Mouse (Mus musculus): ENCODE data around the gene Capn13. TPM values are rescaled to one million over a fixed set of nuclear protein-coding genes. Genes with fewer than 3 reads are reported as not detected.
"Not testable (repeated sequence)": the region's sequence is repeated elsewhere in the genome, so short reads cannot be mapped to it uniquely, and the experiment has no call there.

Capn13 gene
- polyA plus RNA-seq, 1 experiment from 2014 or later = 5.9 TPM

GRCm38 (mm10) chr17:73293237-73293636 is 107.4 kb downstream of the Capn13 start:
- DNase-seq (ENCODE audit: low spot score) = no peak
- TF ChIP-seq CTCF (IDR thresholded peaks at IDR 0.05; ENCODE audit: low read depth) (no peak), EP300 (optimal IDR thresholded peaks at IDR 0.05) (no peak)
- no peaks in the 10 kb centered on the region; the same call in 1 of the 2 replicates for H3K27me3 ChIP-seq (ENCODE audit: control insufficient read depth, insufficient read depth, low read length)
- no peaks in the 10 kb centered on the region; the same call in 1 of the 2 replicates for H3K4me1 ChIP-seq (replicated peaks; ENCODE audit: control insufficient read depth, insufficient read depth)
- no peaks in the 10 kb centered on the region for H3K36me3 ChIP-seq (ENCODE audit: control insufficient read depth, insufficient read depth, low read length)
- H3K4me3 ChIP-seq (ENCODE audit: low read depth, low read length) = no peak overlapping the region
- no peak overlapping the region for H3K9ac ChIP-seq (ENCODE audit: low read length)
- 55% methylated on average over 3 of the region's 3 CpGs for WGBS
- H3K27ac ChIP-seq (replicated peaks) = no peak overlapping the region
- H3K9me3 ChIP-seq (ENCODE audit: control insufficient read depth, low read length) = no peaks in the 10 kb centered on the region
- no peak overlapping the region for H3K4me2 ChIP-seq (replicated peaks; ENCODE audit: low read depth)
- ATAC-seq (ENCODE audit: low FRiP score, low TSS enrichment) = no peak

- H3K4me1 ChIP-seq (replicated peaks; ENCODE audit: control insufficient read depth, insufficient read depth) = no peaks in the 10 kb centered on the region
- TF ChIP-seq EP300 (optimal IDR thresholded peaks at IDR 0.05) = no peak
- TF ChIP-seq CTCF (IDR thresholded peaks at IDR 0.05; ENCODE audit: low read depth) = no peak
- no peaks in the 10 kb centered on the region for H3K27me3 ChIP-seq (ENCODE audit: control insufficient read depth, insufficient read depth, low read length)
- H3K9ac ChIP-seq (ENCODE audit: low read length) = no peak overlapping the region
- no peak for DNase-seq (ENCODE audit: low spot score)
- WGBS = 32% methylated on average over 2 of the region's 2 CpGs
- ATAC-seq (ENCODE audit: low FRiP score, low TSS enrichment) = no peak
- H3K27ac ChIP-seq (replicated peaks) = no peak overlapping the region
- no peak overlapping the region for H3K4me2 ChIP-seq (replicated peaks; ENCODE audit: low read depth)
- H3K36me3 ChIP-seq (ENCODE audit: control insufficient read depth, insufficient read depth, low read length) = no peaks in the 10 kb centered on the region
- no peaks in the 10 kb centered on the region for H3K9me3 ChIP-seq (ENCODE audit: control insufficient read depth, low read length)
- no peak overlapping the region for H3K4me3 ChIP-seq (ENCODE audit: low read depth, low read length)
These were observed 116.4 kb downstream of the Capn13 start for GRCm38 (mm10) chr17:73284301-73284700.

GRCm38 (mm10) chr17:73282702-73283101 is 118.0 kb downstream of the Capn13 start:
- H3K36me3 ChIP-seq (ENCODE audit: control insufficient read depth, insufficient read depth, low read length); H3K4me1 ChIP-seq (replicated peaks; ENCODE audit: control insufficient read depth, insufficient read depth); H3K4me3 ChIP-seq (ENCODE audit: low read depth, low read length); H3K9me3 ChIP-seq (ENCODE audit: control insufficient read depth, low read length); H3K9ac ChIP-seq (ENCODE audit: low read length); DNase-seq (ENCODE audit: low spot score); H3K27ac ChIP-seq (replicated peaks); H3K27me3 ChIP-seq (ENCODE audit: control insufficient read depth, insufficient read depth, low read length); H3K4me2 ChIP-seq (replicated peaks; ENCODE audit: low read depth): not testable (repeated sequence)
- WGBS = 35% methylated on average over 6 of the region's 6 CpGs
- ATAC-seq (ENCODE audit: low FRiP score, low TSS enrichment) = peak; percentile 74

GRCm38 (mm10) chr17:73277770-73278169 is 122.9 kb downstream of the Capn13 start:
- no peaks in the 10 kb centered on the region for H3K9me3 ChIP-seq (ENCODE audit: control insufficient read depth, low read length)
- DNase-seq (ENCODE audit: low spot score) (no peak), ATAC-seq (ENCODE audit: low FRiP score, low TSS enrichment) (no peak)
- H3K9ac ChIP-seq (ENCODE audit: low read length) = no peak overlapping the region
- H3K27me3 ChIP-seq (ENCODE audit: control insufficient read depth, insufficient read depth, low read length) = no peaks in the 10 kb centered on the region
- no peak overlapping the region for H3K4me3 ChIP-seq (ENCODE audit: low read depth, low read length)
- H3K36me3 ChIP-seq (ENCODE audit: control insufficient read depth, insufficient read depth, low read length) = no peaks in the 10 kb centered on the region
- no peak overlapping the region for H3K4me2 ChIP-seq (replicated peaks; ENCODE audit: low read depth)
- no peak for TF ChIP-seq EP300 (optimal IDR thresholded peaks at IDR 0.05)
- peak; percentile 54 for TF ChIP-seq CTCF (IDR thresholded peaks at IDR 0.05; ENCODE audit: low read depth)
- H3K27ac ChIP-seq (replicated peaks) = no peak overlapping the region
- no peaks in the 10 kb centered on the region for H3K4me1 ChIP-seq (replicated peaks; ENCODE audit: control insufficient read depth, insufficient read depth)
- WGBS = 90% methylated on average over 4 of the region's 4 CpGs

- Histone ChIP-seq H3K27ac (replicated peaks) (no peak overlapping the region), H3K4me3 (ENCODE audit: low read depth, low read length) (no peak overlapping the region), H3K4me2 (replicated peaks; ENCODE audit: low read depth) (no peak overlapping the region), H3K27me3 (ENCODE audit: control insufficient read depth, insufficient read depth, low read length) (no peaks in the 10 kb centered on the region), H3K9ac (ENCODE audit: low read length) (no peak overlapping the region), H3K4me1 (replicated peaks; ENCODE audit: control insufficient read depth, insufficient read depth) (no peaks in the 10 kb centered on the region), H3K36me3 (ENCODE audit: control insufficient read depth, insufficient read depth, low read length) (no peaks in the 10 kb centered on the region), H3K9me3 (ENCODE audit: control insufficient read depth, low read length) (no peaks in the 10 kb centered on the region)
- DNase-seq (ENCODE audit: low spot score) (no peak), ATAC-seq (ENCODE audit: low FRiP score, low TSS enrichment) (no peak)
- 70% methylated on average over 10 of the region's 10 CpGs for WGBS
- TF ChIP-seq CTCF (IDR thresholded peaks at IDR 0.05; ENCODE audit: low read depth) (no peak), EP300 (optimal IDR thresholded peaks at IDR 0.05) (no peak)
These were observed 125.6 kb downstream of the Capn13 start for GRCm38 (mm10) chr17:73275066-73275465.

GRCm38 (mm10) chr17:73273809-73274208 is 126.9 kb downstream of the Capn13 start:
- 77% methylated on average over 7 of the region's 7 CpGs for WGBS
- H3K4me1 ChIP-seq (replicated peaks; ENCODE audit: control insufficient read depth, insufficient read depth) = no peaks in the 10 kb centered on the region
- TF ChIP-seq CTCF (IDR thresholded peaks at IDR 0.05; ENCODE audit: low read depth) = no peak

More at GRCm38 (mm10) chr17:73273809-73274208, 126.9 kb downstream of the Capn13 start:
- Histone ChIP-seq H3K36me3 (ENCODE audit: control insufficient read depth, insufficient read depth, low read length) (no peaks in the 10 kb centered on the region), H3K27ac (replicated peaks) (no peak overlapping the region), H3K9ac (ENCODE audit: low read length) (no peak overlapping the region), H3K4me2 (replicated peaks; ENCODE audit: low read depth) (no peak overlapping the region), H3K4me3 (ENCODE audit: low read depth, low read length) (no peak overlapping the region), H3K27me3 (ENCODE audit: control insufficient read depth, insufficient read depth, low read length) (no peaks in the 10 kb centered on the region), H3K9me3 (ENCODE audit: control insufficient read depth, low read length) (no peaks in the 10 kb centered on the region)
- ATAC-seq (ENCODE audit: low FRiP score, low TSS enrichment) (no peak), DNase-seq (ENCODE audit: low spot score) (no peak)

Data from stomach, postnatal 0 days (tissue).